ENCODE assay signal across 7 mouse cellular contexts in the genomic region with DNA sequence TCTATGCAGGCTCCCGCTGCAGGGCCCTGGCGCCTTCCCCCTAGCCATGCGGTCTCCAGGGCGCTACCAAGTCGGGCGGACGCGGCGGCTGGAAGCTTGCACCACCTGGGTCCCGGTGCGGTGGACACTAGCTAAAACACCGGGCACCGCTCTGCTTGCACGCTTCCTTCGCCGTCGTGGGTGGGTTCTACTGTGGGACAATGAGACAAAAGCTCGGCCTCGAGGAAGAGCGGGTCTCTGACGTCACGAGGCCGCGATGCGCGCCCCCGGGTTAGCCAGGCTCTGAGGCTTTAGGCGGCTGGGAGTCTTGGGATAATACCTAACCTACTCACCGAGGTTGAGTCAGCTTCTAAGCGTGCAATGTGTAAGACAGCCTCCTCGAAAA. TPM values are rescaled to one million over a fixed set of nuclear protein-coding genes. Genes with fewer than 3 reads are reported as not detected.
A peak's percentile ranks its signal among the peaks of the same experiment; 100 is the strongest.
DNase-seq lines count a peak whose midpoint lies in the region; ATAC-seq and TF ChIP-seq lines count a peak whose summit lies in the region.

No protein-coding gene starts in this region.

- WGBS in intestine, postnatal 0 days: under 1% methylated on average over 30 of the region's 31 CpGs
- WGBS in limb, embryonic 10.5 days: under 1% methylated on average over 31 of the region's 31 CpGs
- WGBS in midbrain, embryonic 11.5 days: under 1% methylated on average over 31 of the region's 31 CpGs
- 1% methylated on average over 31 of the region's 31 CpGs for WGBS in spleen, adult 2 months

- no peaks in the 10 kb centered on the region for H3K9me3 ChIP-seq in intestine, postnatal 0 days (ENCODE audit: control insufficient read depth)
- no peaks in the 10 kb centered on the region for H3K9me3 ChIP-seq in limb, embryonic 10.5 days (replicated peaks)
- no peaks in the 10 kb centered on the region for H3K9me3 ChIP-seq in midbrain, embryonic 11.5 days (ENCODE audit: control insufficient read depth, low read length)

- H3K27ac ChIP-seq in intestine, postnatal 0 days (ENCODE audit: low read depth, low read length): peak overlapping the region; percentile 96
- H3K27ac ChIP-seq in limb, embryonic 10.5 days: peak overlapping the region; percentile 99
- peak overlapping the region; percentile 98 for H3K27ac ChIP-seq in midbrain, embryonic 11.5 days (ENCODE audit: low read depth, low read length)
- H3K27ac ChIP-seq in spleen, adult 2 months (ENCODE audit: insufficient read depth, low read length): peak overlapping the region; percentile 92

- H3K4me2 ChIP-seq in intestine, postnatal 0 days (replicated peaks; ENCODE audit: low read depth): peak overlapping the region; percentile 92
- H3K4me2 ChIP-seq in midbrain, embryonic 11.5 days: peak overlapping the region; percentile 64

- peak; percentile 60 for ATAC-seq in intestine, postnatal 0 days
- ATAC-seq in midbrain, embryonic 11.5 days (ENCODE audit: low FRiP score): peak; percentile 82; the same call in 1 of the 2 replicates

- H3K9ac ChIP-seq in intestine, postnatal 0 days (ENCODE audit: low read depth, low read length): peak overlapping the region; percentile 87
- H3K9ac ChIP-seq in midbrain, embryonic 11.5 days (ENCODE audit: low read length): peak overlapping the region; percentile 97

- no peaks in the 10 kb centered on the region for H3K27me3 ChIP-seq in intestine, postnatal 0 days (replicated peaks; ENCODE audit: control insufficient read depth, insufficient read depth, low read length)
- no peaks in the 10 kb centered on the region for H3K27me3 ChIP-seq in limb, embryonic 10.5 days (ENCODE audit: low read depth, poor library complexity, severe bottlenecking)
- H3K27me3 ChIP-seq in midbrain, embryonic 11.5 days (ENCODE audit: control insufficient read depth, insufficient read depth, low read length): no peaks in the 10 kb centered on the region
- no peaks in the 10 kb centered on the region for H3K27me3 ChIP-seq in spleen, adult 2 months (ENCODE audit: control insufficient read depth, insufficient read depth, low read length)

- TF ChIP-seq CTCF in intestine, postnatal 0 days (IDR thresholded peaks at IDR 0.05; ENCODE audit: low read depth): no peak
- no peak for TF ChIP-seq CTCF in spleen, adult 2 months (IDR thresholded peaks at IDR 0.05; ENCODE audit: extremely low read depth, insufficient read depth, insufficient read length, insufficient replicate concordance)

- H3K4me3 ChIP-seq in intestine, postnatal 0 days (ENCODE audit: low read depth, low read length): peak overlapping the region; percentile 92
- peak overlapping the region; percentile 85 for H3K4me3 ChIP-seq in limb, embryonic 10.5 days
- peak overlapping the region; percentile 87 for H3K4me3 ChIP-seq in midbrain, embryonic 11.5 days (ENCODE audit: low read depth, low read length)
- H3K4me3 ChIP-seq in spleen, adult 2 months (ENCODE audit: extremely low read depth, insufficient read depth, insufficient read length): peak overlapping the region; percentile 95

- DNase-seq in T-cell, adult 2 months (ENCODE audit: low spot score): peak; percentile 67
- DNase-seq in cerebellum, adult 8-10 months: peak; percentile 71
- peak; percentile 50 to 72 for DNase-seq in frontal cortex, postnatal 10 days (ENCODE audit: low spot score in 2 of 2)
- no peak for DNase-seq in limb, embryonic 10.5 days (ENCODE audit: low spot score)
- DNase-seq in midbrain, embryonic 11.5 days (ENCODE audit: low spot score, missing footprints): peak; percentile 97
- DNase-seq in spleen, adult 2 months (ENCODE audit: low read depth in 1 of 2, low spot score in 2 of 2): peak in 1 of 2 experiments; percentile 60

- no peaks in the 10 kb centered on the region for H3K36me3 ChIP-seq in intestine, postnatal 0 days (ENCODE audit: control insufficient read depth, insufficient read depth)
- 0 out of 2 replicates have a peak, but pooled peaks cover 3% of the 10 kb centered on the region for H3K36me3 ChIP-seq in limb, embryonic 10.5 days
- H3K36me3 ChIP-seq in midbrain, embryonic 11.5 days (ENCODE audit: control insufficient read depth, insufficient read depth, low read length): no peaks in the 10 kb centered on the region
- H3K36me3 ChIP-seq in spleen, adult 2 months (ENCODE audit: control insufficient read depth, insufficient read depth, low read length): no peaks in the 10 kb centered on the region

- H3K4me1 ChIP-seq in intestine, postnatal 0 days (replicated peaks; ENCODE audit: control insufficient read depth, insufficient read depth, low read length): 0 out of 2 replicates have a peak, but pooled peaks cover 3% of the 10 kb centered on the region
- H3K4me1 ChIP-seq in limb, embryonic 10.5 days: peaks cover 28% of the 10 kb centered on the region
- peaks cover 7% of the 10 kb centered on the region for H3K4me1 ChIP-seq in midbrain, embryonic 11.5 days (ENCODE audit: control insufficient read depth, insufficient read depth, low read length)
- peaks cover 12% of the 10 kb centered on the region for H3K4me1 ChIP-seq in spleen, adult 2 months (ENCODE audit: control insufficient read depth, insufficient read depth, insufficient read length)

- peak; percentile 31; the same call in 1 of the 2 replicates for TF ChIP-seq POLR2A in spleen, adult 2 months (IDR thresholded peaks at IDR 0.05; ENCODE audit: low read depth, low read length)

RNA-seq across cellular contexts. Expression of gene Smchd1, which starts 0.6 kb away (rescaled TPM):
- 25.6 and 26.6 TPM in 2 replicates for polyA plus RNA-seq in intestine, postnatal 0 days (2015; fragmentation: Nextera tagmentation; extraction: Ambion mirVana)
- polyA plus RNA-seq in limb, embryonic 10.5 days (2016; fragmentation: Nextera tagmentation; extraction: Ambion mirVana): 73.6 and 82.6 TPM in 2 replicates
- polyA plus RNA-seq in midbrain, embryonic 11.5 days (2014; fragmentation: Nextera tagmentation; extraction: Ambion mirVana): 71.0 and 76.1 TPM in 2 replicates
- 12.3 and 14.3 TPM in 2 replicates for polyA plus RNA-seq in spleen, adult 2 months (2012; rRNA removed)

RNA-seq across cellular contexts. Expression of gene Gm4707, which starts 16.0 kb away (rescaled TPM):
- polyA plus RNA-seq in intestine, postnatal 0 days (2015; fragmentation: Nextera tagmentation; extraction: Ambion mirVana): 0.40 and 0.54 TPM in 2 replicates
- 5.1 and 6.9 TPM in 2 replicates for polyA plus RNA-seq in limb, embryonic 10.5 days (2016; fragmentation: Nextera tagmentation; extraction: Ambion mirVana)
- polyA plus RNA-seq in midbrain, embryonic 11.5 days (2014; fragmentation: Nextera tagmentation; extraction: Ambion mirVana): 1.5 and 2.0 TPM in 2 replicates
- 1.5 and 1.7 TPM in 2 replicates for polyA plus RNA-seq in spleen, adult 2 months (2012; rRNA removed)

RNA-seq across cellular contexts. Expression of gene Ndc80, which starts 51.0 kb away (rescaled TPM):
- 8.8 and 10.0 TPM in 2 replicates for polyA plus RNA-seq in intestine, postnatal 0 days (2015; fragmentation: Nextera tagmentation; extraction: Ambion mirVana)
- 53.4 and 59.9 TPM in 2 replicates for polyA plus RNA-seq in limb, embryonic 10.5 days (2016; fragmentation: Nextera tagmentation; extraction: Ambion mirVana)
- polyA plus RNA-seq in midbrain, embryonic 11.5 days (2014; fragmentation: Nextera tagmentation; extraction: Ambion mirVana): 65.6 and 71.3 TPM in 2 replicates
- 0.46 and 0.48 TPM in 2 replicates for polyA plus RNA-seq in spleen, adult 2 months (2012; rRNA removed)
